In the genomic region with DNA sequence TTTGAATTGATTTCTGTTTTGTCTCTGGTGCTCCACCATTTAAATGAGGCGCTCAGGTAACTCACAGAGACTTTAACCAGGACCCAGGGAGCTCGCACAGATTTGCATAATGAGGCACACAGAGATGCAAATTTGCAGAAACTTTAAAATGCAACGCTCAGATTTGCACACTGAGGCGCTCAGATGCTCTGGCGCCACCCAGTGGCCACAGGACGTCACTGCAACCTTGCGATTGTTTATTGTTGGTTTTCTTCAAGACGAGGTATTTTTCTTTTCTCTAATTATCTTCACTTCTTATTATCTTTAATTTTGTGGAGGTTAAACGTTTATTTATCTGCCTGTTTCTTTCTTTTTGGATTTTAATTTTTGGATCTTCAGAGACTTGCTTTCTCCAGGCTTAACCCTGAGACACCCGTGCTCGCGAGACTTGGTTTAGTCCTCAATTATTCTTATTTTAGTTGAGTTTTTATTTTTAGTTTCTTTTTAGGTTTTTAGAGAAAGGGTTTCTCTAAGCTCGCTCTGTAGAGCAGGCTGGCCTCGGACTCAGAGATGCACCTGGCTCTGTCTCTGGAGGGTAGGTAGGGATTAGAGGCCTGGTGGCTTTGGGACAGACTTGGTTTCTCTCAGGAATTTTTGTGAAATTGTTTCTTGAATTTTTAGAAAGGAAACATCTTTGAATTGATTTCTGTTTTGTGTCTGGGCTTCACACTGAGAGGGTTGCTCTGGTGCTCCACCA, we compare ENCODE assay signal across 8 mouse cellular contexts. TPM values are rescaled to one million over a fixed set of nuclear protein-coding genes. Genes with fewer than 3 reads are reported as not detected.
DNase-seq lines count a peak whose midpoint lies in the region; ATAC-seq and TF ChIP-seq lines count a peak whose summit lies in the region.
"Not testable (repeated sequence)": the region's sequence is repeated elsewhere in the genome, so short reads cannot be mapped to it uniquely, and the experiment has no call there.

No protein-coding gene starts in this region.

- not testable (repeated sequence) for H3K4me2 ChIP-seq in hindbrain, embryonic 15.5 days

- TF ChIP-seq POLR2A in MEL (IDR thresholded peaks at IDR 0.05; ENCODE audit: control insufficient read depth in 1 of 2, insufficient read depth in 1 of 2, low read depth in 1 of 2, low read length in 2 of 2, poor library complexity in 1 of 2), result not testable (repeated sequence)

- H3K27ac ChIP-seq in MEL (ENCODE audit: control insufficient read depth, low read depth, low read length), result not testable (repeated sequence)
- H3K27ac ChIP-seq in hindbrain, embryonic 15.5 days (replicated peaks), result 0 out of 2 replicates have a peak overlapping the region, but pooled peaks have one; percentile 2

- H3K9ac ChIP-seq in MEL (ENCODE audit: control insufficient read depth, low read depth, low read length, poor library complexity, severe bottlenecking); hindbrain, embryonic 15.5 days: not testable (repeated sequence)

- not testable (repeated sequence) for H3K4me1 ChIP-seq in MEL (ENCODE audit: control insufficient read depth in 1 of 2, insufficient read depth in 2 of 2, low read length in 2 of 2); hindbrain, embryonic 15.5 days (replicated peaks)

- 51% methylated on average over 14 of the region's 14 CpGs for WGBS in hindbrain, embryonic 15.5 days

- TF ChIP-seq CTCF in MEL (IDR thresholded peaks at IDR 0.05 in 2 of 3, conservative IDR thresholded peaks at IDR 0.05 in 1 of 3; ENCODE audit: control insufficient read depth in 1 of 3, insufficient read depth in 1 of 3, low read depth in 2 of 3, low read length in 3 of 3, poor library complexity in 1 of 3, severe bottlenecking in 1 of 3), result peak in 2 of 3 experiments; percentile 45 to 61; a peak in 4 of 6 replicates

- H3K4me3 ChIP-seq in MEL (ENCODE audit: control insufficient read depth in 1 of 2, insufficient read depth in 1 of 2, low read depth in 2 of 2, low read length in 2 of 2); hindbrain, embryonic 15.5 days: not testable (repeated sequence)

- DNase-seq in MEL (ENCODE audit: low read depth, low spot score), result peak; percentile 32
- peak; percentile 97 to 100 for DNase-seq in cerebellum, adult 18-20 months
- peak; percentile 94 to 96 for DNase-seq in frontal cortex, postnatal 10 days (ENCODE audit: low spot score in 2 of 2)
- peak; percentile 100 for DNase-seq in left cerebral cortex, adult 18-20 months (ENCODE audit: low spot score in 2 of 2)
- DNase-seq in mesoderm, embryonic 11.5 days (ENCODE audit: low read depth, low spot score), result peak; percentile 94
- peak; percentile 75 for DNase-seq in right cerebral cortex, postnatal 14 days
- DNase-seq in urinary bladder, adult 18-20 months (ENCODE audit: low spot score in 2 of 2), result peak; percentile 97 to 99

- H3K36me3 ChIP-seq in MEL (ENCODE audit: control insufficient read depth in 1 of 2, insufficient read depth in 2 of 2, low read length in 2 of 2), result not testable (repeated sequence)
- peaks cover 18% of the 10 kb centered on the region; the same call in 1 of the 2 replicates for H3K36me3 ChIP-seq in hindbrain, embryonic 15.5 days

- TF ChIP-seq RAD21 in MEL (IDR thresholded peaks at IDR 0.05; ENCODE audit: low read depth, low read length), result peak; percentile 20

- not testable (repeated sequence) for H3K27me3 ChIP-seq in MEL (ENCODE audit: control insufficient read depth in 1 of 2, insufficient read depth in 2 of 2, low read length in 2 of 2); hindbrain, embryonic 15.5 days

- H3K9me3 ChIP-seq in MEL (replicated peaks; ENCODE audit: insufficient read depth, low read length), result not testable (repeated sequence)
- H3K9me3 ChIP-seq in hindbrain, embryonic 15.5 days, result peaks cover 13% of the 10 kb centered on the region; the same call in 1 of the 2 replicates

- not testable (repeated sequence) for TF ChIP-seq EP300 in MEL (IDR thresholded peaks at IDR 0.05; ENCODE audit: low read depth in 1 of 2, low read length in 2 of 2)

- not testable (repeated sequence) for H3K79me2 ChIP-seq in MEL (ENCODE audit: control insufficient read depth, insufficient read depth, low read length, poor library complexity)

- not testable (repeated sequence) for ATAC-seq in hindbrain, embryonic 15.5 days (ENCODE audit: low FRiP score, low read depth)

TF ChIP-seq in MEL, 35 proteins besides CTCF, POLR2A, EP300 and RAD21:
- peak; percentile 38 for TF ChIP-seq SMC3 (IDR thresholded peaks at IDR 0.05; ENCODE audit: low read depth, low read length)

RNA-seq across cellular contexts. Expression of gene Gm21887, which starts 10.7 kb away (rescaled TPM):
- 2.5 and 4.7 TPM in 2 replicates for total RNA-seq in MEL (2012; rRNA removed)
- 10 to 100 TPM in 1 of 2 experiments, not detected in 1; 88.8 TPM for polyA plus RNA-seq in MEL (2012; ENCODE audit: insufficient read depth in 1 of 2, insufficient read length in 2 of 2, low read depth in 1 of 2, low replicate concordance in 2 of 2, missing spikeins in 1 of 2)
- 195 and 248 TPM in 2 replicates for polyA plus RNA-seq in hindbrain, embryonic 15.5 days (2015; fragmentation: Nextera tagmentation; extraction: Ambion mirVana)
- total RNA-seq in left cerebral cortex, adult 18-20 months (2021), result 100 to 1,000 TPM in 1 of 2 experiments, 10 to 100 TPM in 1; 96.1 to 185 TPM

Comparison
In these comparisons a context has a peak if more than half of its experiments do, and no peak if none do; other contexts are left out.
1. DNase-seq: peak in every context shown above with its lines; median percentile 100 in left cerebral cortex, adult 18-20 months; 98 in cerebellum, adult 18-20 months; 98 in urinary bladder, adult 18-20 months; 95 in frontal cortex, postnatal 10 days; 94 in mesoderm, embryonic 11.5 days; 75 in right cerebral cortex, postnatal 14 days; 32 in MEL.
2. RNA of gene Gm21887, which starts 10.7 kb away (total RNA-seq): 96.1 to 185 TPM in left cerebral cortex, adult 18-20 months; 2.5 to 4.7 TPM in MEL; every median in the first group is over 10 times any median in the second.